Mouse (Mus musculus) olfactory bulb, adult 2 months (tissue): ENCODE results near the gene Ctnna2.

ENCODE experiments used
- CTCF ChIP-seq: fragments of 200-500 bp; IDR thresholded peaks from 2 replicates; pipeline ENCODE4 v1.5.1; 2012; ENCODE audit warnings: low read depth, mild to moderate bottlenecking, low read length, moderate library complexity; ENCODE audit not compliant: insufficient read depth
- POLR2A ChIP-seq: fragments of 200-500 bp; IDR thresholded peaks from 2 replicates; pipeline ENCODE4 v1.6.1; 2012; ENCODE audit warnings: mild to moderate bottlenecking, low read depth, low read length, moderate library complexity; ENCODE audit not compliant: insufficient read depth

GRCm38 (mm10) chr6:77849438-77849837, 130.1 kb downstream of the Ctnna2 start:
- TF ChIP-seq POLR2A: no peak
- TF ChIP-seq CTCF: no peak
